Mouse (Mus musculus): ENCODE results near the gene Erc2.

- no peak for TF ChIP-seq CTCF (conservative IDR thresholded peaks at IDR 0.05; ENCODE audit: low read length)
- TF ChIP-seq NANOG (IDR thresholded peaks at IDR 0.05; ENCODE audit: borderline replicate concordance, low read length): no peak
- no peak for TF ChIP-seq POU5F1 (IDR thresholded peaks at IDR 0.05; ENCODE audit: borderline replicate concordance, low read length)
These were observed 787.6 kb downstream of the Erc2 start for GRCm38 (mm10) chr14:28409796-28410347.

All from E14TG2a.4 (cell line).